Mouse (Mus musculus): ENCODE data around the gene Gsg1l.

Gsg1l gene

GRCm38 (mm10) chr7:125934319-125934718 lies 147.9 kb downstream of the Gsg1l start:
- no peak for DNase-seq (ENCODE audit: low read depth)

- no peak for DNase-seq (ENCODE audit: low read depth)
Measured at GRCm38 (mm10) chr7:125933356-125934244, 148.6 kb downstream of the Gsg1l start.

- no peak for DNase-seq (ENCODE audit: low read depth)
Measured at GRCm38 (mm10) chr7:125931602-125932001, 150.6 kb downstream of the Gsg1l start.

- DNase-seq (ENCODE audit: low read depth), result no peak
Measured at GRCm38 (mm10) chr7:125924044-125924443, 158.2 kb downstream of the Gsg1l start.

GRCm38 (mm10) chr7:125920801-125921200 lies 161.4 kb downstream of the Gsg1l start:
- no peak for DNase-seq (ENCODE audit: low read depth)

GRCm38 (mm10) chr7:125900386-125901161 lies 181.6 kb downstream of the Gsg1l start:
- no peak for DNase-seq (ENCODE audit: low read depth)

- DNase-seq (ENCODE audit: low read depth), result no peak
Measured at GRCm38 (mm10) chr7:125899916-125900315, 182.3 kb downstream of the Gsg1l start.

- DNase-seq (ENCODE audit: low read depth), result no peak
Measured at GRCm38 (mm10) chr7:125899036-125899435, 183.2 kb downstream of the Gsg1l start.

- DNase-seq (ENCODE audit: low read depth), result no peak
Measured at GRCm38 (mm10) chr7:125897059-125897458, 185.2 kb downstream of the Gsg1l start.

- no peak for DNase-seq (ENCODE audit: low read depth)
Measured at GRCm38 (mm10) chr7:125893621-125894020, 188.6 kb downstream of the Gsg1l start.

- DNase-seq (ENCODE audit: low read depth), result no peak
Measured at GRCm38 (mm10) chr7:125888373-125888772, 193.8 kb downstream of the Gsg1l start.

GRCm38 (mm10) chr7:125887761-125888160 lies 194.4 kb downstream of the Gsg1l start:
- DNase-seq (ENCODE audit: low read depth), result no peak

- DNase-seq (ENCODE audit: low read depth), result no peak
Measured at GRCm38 (mm10) chr7:125887124-125887523, 195.1 kb downstream of the Gsg1l start.

GRCm38 (mm10) chr7:125886116-125886680 lies 196.0 kb downstream of the Gsg1l start:
- no peak for DNase-seq (ENCODE audit: low read depth)

GRCm38 (mm10) chr7:125883232-125883631 lies 199.0 kb downstream of the Gsg1l start:
- DNase-seq (ENCODE audit: low read depth), result no peak

- DNase-seq (ENCODE audit: low read depth), result no peak
Measured at GRCm38 (mm10) chr7:125878040-125878439, 204.2 kb downstream of the Gsg1l start.

GRCm38 (mm10) chr7:125873971-125874495 lies 208.2 kb downstream of the Gsg1l start:
- no peak for DNase-seq (ENCODE audit: low read depth)

- no peak for DNase-seq (ENCODE audit: low read depth)
Measured at GRCm38 (mm10) chr7:125872874-125873273, 209.3 kb downstream of the Gsg1l start.

- no peak for DNase-seq (ENCODE audit: low read depth)
Measured at GRCm38 (mm10) chr7:125872202-125872580, 210.0 kb downstream of the Gsg1l start.

- no peak for DNase-seq (ENCODE audit: low read depth)
Measured at GRCm38 (mm10) chr7:125871404-125872201, 210.6 kb downstream of the Gsg1l start.

GRCm38 (mm10) chr7:125868570-125868969 lies 213.6 kb downstream of the Gsg1l start:
- no peak for DNase-seq (ENCODE audit: low read depth)

- DNase-seq (ENCODE audit: low read depth), result no peak
Measured at GRCm38 (mm10) chr7:125865234-125865633, 217.0 kb downstream of the Gsg1l start.

Measured in induced T-regulatory cell, adult 2 months (primary cell).